Mouse (Mus musculus) kidney, postnatal 36 days (tissue): Measurements from ENCODE around the gene Olfr64.

Source experiments
- DNase-seq, 2 experiments: peaks; one replicate each; pipeline ENCODE4 v3.0.0; 2021 to 2022; ENCODE audit warnings: mixed read lengths in 2 of 2

Olfr64 gene

DNA sequence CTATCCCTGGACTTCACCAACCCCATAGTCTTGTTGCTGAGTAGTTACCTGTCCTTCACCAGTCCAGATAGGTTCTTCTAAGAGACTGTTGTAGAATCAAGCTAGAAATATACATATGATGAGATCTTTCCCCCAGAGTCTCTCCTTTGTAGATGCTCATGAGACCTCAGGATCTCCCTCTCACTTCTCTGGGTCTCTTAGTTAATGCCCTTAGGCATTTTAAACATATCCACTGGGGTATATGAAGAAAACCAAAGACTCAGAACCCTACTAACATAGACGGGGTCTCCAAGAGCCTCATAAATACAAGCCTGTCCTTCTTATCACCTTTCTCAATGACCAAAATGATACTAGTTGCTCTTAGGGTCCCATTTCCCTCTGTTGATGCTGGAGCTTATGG is at the start of gene Olfr64:
Gene Olfr64 (minus strand): TSS at position 101 of the 400 bp plus-strand sequence.
- no peak for DNase-seq

DNA sequence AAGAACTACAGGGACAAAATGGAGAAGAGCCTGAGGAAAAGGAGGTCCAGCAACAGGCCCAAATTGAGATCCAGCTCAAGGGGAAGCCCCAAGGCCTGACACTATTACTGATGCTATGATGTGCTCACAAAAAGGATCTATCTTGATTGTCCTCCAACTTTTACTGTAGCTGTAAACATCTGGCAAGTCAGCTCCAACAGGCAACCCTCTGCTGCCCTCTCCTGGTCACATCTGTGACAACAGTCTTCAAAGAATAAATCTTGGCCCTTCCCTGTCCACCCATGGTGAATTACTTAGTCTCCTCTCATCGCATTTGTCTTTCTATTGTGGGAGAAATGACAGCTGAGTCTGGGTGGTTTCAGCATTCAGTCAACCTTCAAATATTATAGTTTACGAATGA is 48.4 kb upstream of the Olfr64 start:
- DNase-seq = peak; percentile 2 to 59

DNA sequence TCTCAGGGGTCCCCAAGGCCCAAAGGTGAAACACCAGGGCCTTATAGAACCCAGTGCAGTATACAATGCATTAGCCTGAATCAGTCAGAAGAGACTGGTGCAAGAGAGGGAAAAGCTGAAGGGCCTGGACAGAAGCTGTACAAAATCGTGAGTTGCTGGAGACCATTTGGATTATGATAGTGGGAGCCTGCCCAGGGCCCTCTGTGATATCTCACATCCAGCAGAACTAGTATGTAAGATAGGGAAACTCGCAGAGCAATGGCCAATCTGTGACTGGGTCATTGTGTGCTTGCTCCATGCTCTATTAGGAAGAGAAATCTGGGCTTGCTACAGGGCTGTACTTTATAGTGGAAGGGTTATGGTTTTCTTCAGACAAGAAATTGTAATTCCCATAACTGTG is 40.0 kb upstream of the Olfr64 start, which contains the start of gene Olfr632:
Gene Olfr632 (plus strand): TSS at position 84 of the 400 bp plus-strand sequence.
- no peak for DNase-seq

DNA sequence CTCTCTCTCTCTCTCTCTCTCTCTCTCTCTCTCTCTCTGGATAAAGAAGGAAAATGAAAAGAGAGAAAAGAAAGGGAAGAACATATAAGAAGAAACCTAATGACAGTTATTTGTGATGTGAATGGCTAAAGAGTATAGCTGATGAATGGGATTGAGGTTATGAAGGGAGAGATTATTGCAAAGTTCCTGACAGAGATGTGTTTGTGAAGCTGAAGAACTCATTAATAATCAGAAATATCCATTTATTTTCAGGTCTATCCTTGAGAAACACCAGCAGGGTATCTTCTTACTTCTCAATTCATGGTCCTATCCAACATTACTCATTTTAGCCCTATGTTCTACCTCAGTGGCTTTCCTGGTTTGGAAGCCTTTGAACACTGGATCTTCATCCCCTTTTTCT is 34.2 kb upstream of the Olfr64 start, which contains the start of gene Olfr631:
Gene Olfr631 (plus strand): TSS at position 301 of the 400 bp plus-strand sequence.
- no peak for DNase-seq

DNA sequence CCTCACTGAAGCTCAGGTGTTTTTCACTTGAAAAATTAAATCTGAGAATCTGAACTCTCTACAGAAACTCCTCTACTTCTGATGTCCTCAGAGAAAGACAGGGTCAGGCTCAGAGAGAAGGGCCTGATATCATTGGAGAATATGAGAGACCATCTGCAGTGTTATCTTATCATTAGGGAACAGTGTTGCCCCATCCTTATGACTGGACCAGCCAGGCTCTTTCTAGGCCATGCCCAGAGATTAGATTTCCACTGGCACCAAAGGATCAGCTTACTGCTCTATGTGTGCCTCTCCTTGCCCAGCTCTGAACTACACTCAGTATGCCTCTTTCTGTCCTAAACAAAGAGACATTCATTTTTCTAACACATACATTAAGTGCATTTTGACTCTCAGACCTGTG is 21.1 kb upstream of the Olfr64 start:
- DNase-seq = no peak

DNA sequence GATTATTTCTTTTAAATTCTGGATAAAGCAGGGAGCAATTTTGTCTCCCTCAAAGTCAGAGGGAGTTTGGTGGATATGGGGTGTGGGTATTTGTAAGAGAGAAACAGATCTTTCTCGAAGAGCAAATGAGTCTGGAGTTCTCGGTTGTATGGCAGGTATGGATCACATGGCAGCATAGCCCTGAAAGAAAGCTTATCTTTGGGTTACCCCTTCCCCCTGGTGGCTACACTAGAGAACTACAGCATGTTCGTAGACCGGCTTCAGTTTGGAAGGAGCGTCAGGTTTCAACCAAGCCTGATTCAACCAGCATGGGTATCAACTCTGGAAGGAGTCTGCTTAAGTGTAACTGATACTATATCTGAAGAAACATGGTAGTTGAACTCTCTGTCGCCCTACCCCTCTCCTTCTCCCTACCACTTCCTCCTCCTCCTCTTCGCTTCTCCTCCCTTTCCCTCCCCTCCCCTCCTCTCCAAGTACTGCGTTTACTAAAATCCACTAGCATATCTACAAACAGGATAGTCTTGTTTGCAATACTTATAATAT is 18.8 kb upstream of the Olfr64 start:
- no peak for DNase-seq

DNA sequence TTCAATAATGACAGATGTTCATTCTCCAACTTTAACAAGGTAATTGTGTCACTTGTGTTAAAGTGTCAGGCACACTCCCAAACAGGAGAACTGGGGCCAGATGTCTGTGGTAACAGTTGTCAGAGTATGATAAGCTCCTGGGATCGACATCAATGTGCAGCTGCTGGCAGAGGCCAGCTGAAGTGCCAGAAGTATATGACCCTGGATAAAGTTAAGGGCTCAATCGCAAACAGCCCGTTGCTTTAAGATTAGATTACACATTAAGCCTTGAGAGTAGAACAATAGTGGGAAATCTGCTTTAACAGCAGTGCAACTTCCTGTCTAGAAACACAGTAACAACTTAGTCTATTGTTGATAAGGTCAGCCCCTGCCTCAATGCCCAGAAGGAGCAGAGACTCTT is 15.8 kb upstream of the Olfr64 start:
- DNase-seq = no peak

DNA sequence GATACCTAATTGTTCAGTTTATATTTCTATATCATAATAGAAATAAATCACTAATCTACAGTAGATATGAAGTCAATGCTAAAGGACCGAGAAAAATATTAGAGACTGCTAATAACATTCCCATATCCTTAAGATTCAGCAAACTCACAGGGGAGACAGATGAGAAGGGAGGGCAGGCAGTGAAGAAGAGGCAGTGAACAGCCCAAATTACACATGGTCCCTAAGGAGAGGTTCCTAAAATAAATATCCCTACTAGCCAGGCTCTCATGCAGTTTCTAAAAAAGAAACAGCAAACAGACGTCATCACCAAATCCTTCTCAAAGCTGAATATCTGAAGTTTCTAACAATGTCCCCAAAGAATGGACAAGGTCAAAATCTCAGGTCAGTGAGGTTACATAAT is 8.9 kb upstream of the Olfr64 start, which contains the start of gene Olfr65:
Gene Olfr65 (plus strand): TSS at position 301 of the 400 bp plus-strand sequence.
- DNase-seq = no peak

DNA sequence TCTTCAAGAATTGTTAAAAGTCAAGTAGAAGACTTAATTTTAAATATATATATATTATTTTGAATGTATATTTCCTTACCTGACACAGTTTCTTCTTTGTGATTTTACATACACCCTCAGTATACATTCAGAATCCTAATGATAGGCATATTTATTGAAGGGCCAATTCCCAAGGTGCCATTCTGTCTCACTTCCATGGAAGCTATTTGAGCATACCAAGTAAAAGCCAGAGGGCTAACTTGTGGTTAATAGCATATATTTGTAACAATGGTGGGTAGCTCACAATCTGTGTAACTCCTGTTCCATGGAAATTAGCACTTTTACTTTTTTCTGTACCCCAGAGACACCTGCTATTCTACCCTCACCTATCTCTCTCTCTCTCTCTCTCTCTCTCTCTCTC is 8.1 kb downstream of the Olfr64 start, which contains the start of gene Olfr66:
Gene Olfr66 (minus strand): TSS at position 101 of the 400 bp plus-strand sequence.
- no peak for DNase-seq

DNA sequence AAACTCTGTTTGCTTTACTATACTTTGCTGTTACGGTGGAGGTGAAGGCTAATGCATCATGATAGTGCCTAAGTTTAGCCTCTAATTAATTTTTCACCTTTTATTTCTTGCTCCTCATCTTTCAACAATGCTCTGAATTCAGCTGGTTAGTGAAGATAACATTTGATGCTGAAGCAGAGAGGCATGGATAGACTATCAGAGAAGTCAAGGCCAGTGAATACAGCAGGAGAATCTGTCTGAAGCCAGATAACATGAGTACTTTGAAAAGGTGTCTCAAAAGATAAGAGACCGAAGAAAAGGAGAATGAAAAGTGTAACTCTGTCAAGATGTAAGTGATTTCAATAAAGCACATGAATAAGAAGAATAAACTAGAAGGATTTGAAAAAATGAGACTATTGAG is 17.2 kb downstream of the Olfr64 start:
- no peak for DNase-seq

DNA sequence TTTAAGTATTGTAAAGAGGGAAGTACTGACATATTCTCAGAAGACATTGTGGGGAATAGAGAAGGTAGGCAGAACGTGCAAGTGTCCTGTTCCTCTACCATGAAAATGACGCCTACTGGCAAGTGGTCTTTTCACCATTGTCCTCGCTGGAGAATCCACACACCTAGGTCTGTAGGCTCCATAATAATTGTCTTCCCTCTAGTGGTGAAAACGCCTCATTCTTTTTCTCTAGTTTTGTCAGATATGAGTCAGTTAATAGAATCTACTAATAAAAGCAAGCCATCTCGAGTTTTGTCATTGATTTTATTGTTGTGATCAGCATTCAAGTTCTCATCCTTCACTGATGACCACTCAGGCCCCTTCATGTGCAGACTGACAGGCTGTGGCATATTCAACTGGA is 19.8 kb downstream of the Olfr64 start:
- DNase-seq = no peak

DNA sequence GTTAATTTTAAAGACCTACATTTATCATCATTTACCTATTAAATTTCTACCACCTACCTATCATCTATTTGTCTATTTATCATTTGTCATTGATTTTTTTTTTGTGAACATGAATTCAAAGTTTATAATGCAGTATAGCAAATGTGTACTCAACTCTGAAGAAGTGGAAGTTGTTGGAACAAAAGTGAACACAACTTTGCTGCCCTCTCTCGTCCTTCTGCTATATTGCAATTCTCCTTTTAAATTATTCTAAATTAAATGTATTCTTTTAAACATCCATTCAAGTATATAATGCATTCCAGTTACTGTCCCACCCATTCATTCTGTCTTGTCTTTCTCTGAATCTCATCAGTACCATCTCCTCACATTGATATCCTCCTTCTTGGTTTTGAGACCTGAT is 21.2 kb downstream of the Olfr64 start:
- DNase-seq = no peak

DNA sequence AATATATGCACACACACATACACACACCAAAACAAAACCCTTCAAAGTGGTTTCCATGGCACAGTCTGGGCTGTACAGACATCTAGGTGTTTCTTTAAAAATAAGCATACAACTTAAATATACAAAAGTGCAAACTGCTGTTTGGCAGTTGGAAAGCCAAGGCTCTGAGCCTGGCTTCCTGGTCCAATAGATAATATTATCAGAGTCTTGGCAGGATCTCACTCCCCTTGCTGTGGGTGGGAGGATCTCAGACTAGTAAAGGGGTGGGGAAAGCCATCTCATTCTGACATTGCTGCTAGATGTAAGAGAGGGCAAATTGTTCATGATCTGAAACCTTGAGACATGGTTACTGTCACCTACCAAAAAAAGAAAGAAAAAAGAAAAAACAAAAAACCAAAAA is 23.6 kb downstream of the Olfr64 start:
- no peak for DNase-seq

DNA sequence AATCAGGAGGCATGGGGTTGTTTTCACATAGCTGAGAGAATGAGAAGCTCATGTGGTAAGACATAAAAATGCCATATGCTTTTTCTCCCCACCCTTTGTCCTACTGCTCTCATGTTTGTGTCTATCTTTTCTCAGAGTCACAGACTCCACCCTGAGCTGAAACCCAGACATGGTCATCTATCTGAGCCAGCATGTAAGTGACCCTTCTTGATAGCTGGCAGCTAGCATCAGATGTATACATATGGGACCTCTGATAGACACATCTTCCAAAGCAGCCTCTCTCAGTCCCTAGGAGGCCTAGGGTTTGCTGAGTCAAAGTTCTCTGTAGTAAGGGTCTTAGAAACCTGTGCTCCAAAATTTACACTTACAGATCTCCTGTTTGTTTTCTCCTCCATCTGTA is 28.6 kb downstream of the Olfr64 start:
- DNase-seq = no peak

DNA sequence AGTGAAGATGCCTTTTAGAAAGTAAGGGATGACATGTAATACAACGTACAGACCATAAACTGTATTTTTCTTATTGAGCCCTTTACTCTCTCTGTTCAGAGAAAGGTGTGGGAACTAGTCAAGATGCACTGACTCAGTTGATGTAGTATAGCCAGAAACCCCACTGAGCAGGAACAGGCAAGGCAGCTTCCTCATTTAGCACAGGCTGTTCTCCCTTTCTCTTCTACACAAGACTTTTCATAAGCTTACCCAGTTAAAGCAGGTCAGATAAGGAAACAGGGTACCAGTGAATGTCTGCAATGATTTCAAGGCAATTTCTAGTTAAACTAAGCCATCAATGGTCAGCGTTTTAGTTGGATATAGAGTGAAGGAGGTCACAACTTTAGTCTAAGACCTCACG is 32.8 kb downstream of the Olfr64 start:
- no peak for DNase-seq

DNA sequence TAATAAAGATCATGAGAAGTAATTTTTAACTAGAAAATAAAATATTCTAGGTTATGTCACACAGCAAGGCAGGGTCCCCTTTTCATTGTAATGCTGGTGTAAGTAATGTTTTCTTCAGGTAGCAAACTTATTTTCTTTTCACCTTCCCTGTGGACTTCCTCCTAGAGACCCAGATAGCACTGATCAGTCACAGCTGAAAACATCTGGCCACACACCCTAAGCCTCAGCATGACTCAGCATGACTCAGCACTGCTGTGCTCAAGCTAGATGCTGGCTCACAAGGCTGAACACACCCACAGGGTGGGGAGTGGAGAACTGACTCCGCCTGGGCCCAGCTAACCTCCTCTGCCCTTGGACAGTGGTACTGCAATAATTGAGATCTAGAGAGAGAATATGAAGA is 33.4 kb downstream of the Olfr64 start:
- no peak for DNase-seq

DNA sequence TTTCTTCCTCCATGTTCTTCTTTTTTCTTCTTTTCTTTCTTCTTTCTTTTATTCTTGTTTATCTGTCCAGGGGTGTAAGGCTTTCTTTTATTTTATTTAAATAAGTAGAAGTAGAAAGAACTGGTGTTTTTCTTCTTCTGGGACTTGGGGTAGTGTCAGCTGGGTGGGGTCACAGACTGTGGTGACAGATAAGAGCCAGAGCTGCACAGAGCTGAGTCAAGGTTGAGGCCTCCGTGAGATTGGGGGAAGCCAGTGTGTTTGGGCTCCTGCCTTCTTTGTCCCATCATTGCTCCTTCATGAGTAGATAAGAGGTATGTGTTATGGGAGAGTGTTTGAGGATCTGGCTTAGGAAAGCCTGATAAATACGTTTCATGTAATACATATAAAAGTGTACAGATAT is 35.2 kb downstream of the Olfr64 start:
- no peak for DNase-seq

DNA sequence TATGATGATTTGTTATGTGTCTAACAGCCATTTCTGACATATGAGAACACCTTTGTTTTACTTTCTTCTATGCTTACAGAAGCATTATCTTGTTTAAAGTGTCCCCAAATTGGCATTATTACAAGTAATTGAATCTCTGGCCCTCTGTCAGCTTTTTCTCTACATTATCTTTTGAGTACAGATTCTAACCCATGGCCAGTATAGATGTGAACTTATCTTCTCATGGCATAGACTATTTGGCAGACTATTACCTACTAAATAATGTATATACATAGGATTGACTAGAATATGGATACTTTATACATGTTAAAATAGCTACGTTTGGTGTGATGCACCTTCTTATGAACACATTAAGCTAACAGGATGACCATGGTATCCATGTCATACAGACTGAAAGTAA is 39.6 kb downstream of the Olfr64 start:
- DNase-seq = no peak

DNA sequence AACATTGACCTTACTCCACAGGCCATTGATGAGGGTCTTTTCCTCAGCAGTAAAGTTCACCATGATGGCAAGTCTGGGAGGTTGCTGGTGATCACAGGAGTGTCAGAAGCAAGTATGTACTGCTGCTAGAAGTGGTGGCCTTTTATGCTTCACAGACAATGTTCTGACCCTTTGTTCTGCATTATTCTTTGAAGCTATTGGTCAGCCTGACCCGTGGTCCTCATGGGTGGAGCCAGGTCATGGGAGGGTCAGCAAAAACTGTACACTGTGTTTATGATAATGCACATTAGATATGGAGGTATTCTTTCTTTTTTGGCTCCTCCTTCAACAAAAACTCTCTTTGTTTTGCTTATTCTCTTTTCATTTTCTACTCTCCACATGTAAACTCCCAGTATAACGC is 41.2 kb downstream of the Olfr64 start, which contains the start of gene Hbb-y:
Gene Hbb-y (minus strand): TSS at position 127 of the 400 bp plus-strand sequence.
- no peak for DNase-seq

DNA sequence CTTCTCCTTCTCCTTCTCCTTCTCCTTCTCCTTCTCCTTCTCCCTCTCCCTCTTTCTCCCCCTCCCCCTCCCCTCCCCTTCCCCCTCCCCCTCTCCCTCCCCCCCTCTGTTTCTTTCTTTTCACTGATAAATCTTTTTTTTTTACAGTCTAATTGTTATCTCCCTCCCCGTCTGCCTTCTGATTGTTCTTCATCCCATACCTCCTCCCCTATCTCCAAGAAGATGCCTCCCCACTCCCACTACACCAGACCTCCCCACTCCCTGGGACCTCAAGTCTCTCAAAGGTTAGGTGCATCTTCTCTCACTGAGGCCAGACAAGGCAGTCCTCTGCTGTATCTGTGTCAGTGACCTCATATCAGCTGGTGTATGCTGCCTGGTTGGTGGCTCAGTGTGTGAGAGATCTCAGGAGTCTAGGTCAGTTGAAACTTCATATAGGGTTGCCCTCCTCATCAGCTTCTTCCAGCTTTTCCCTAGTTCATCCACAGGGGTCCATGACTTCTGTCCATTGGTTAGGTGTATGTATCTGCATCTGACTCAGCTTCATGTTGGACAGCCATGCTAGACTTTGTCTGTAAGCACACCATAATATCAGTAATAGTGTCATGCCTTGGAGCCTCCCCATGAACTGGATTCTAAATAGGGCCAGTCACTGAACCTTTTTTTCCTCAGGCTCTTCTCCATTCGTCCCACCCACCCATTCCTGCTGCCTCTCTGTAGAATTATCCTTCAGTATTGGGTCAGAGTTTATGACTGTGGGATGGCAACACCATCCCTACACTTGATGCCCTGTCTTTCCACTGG is 49.6 kb downstream of the Olfr64 start:
- no peak for DNase-seq

DNA sequence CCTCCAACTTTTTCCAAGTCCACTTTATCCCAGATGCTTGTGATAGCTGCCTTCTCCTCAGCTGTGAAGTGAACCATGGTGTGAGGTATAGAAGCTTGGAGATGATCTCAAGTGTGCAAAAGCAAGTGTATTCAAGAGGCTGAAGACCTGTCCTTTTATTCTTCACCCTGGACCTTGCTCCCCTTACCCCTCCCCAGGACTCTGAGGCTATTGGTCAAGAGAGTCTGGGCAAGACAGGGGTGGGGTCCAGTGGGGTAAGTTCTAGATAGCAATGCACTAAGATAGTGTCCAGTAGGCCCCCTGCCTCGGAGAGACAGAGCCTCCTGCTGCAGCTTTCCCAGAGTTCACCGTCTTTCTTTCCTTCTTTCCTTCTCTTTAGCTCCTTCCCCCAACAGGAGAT is 51.3 kb downstream of the Olfr64 start, which contains the start of gene Hbb-bh1:
Gene Hbb-bh1 (minus strand): TSS at position 131 of the 400 bp plus-strand sequence.
- DNase-seq = no peak

DNA sequence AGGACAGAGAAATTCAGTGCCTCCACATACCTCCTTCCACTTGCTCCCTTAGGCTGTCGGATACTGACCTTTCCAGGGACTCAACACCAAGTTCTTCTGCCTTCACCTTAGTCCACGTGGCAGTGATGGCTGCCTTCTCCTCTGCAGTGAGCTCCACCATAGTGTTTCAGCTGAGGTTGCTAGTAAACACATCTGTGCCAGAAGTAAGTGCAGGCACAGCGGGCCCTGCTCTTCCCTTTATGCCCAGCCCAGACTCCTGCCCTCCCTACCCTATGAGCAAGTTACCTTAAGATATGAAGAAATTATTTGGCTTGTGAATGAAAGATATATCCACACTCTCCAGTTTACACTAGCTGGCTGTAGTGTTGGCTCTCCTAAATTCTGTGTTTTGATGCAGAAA is 54.0 kb downstream of the Olfr64 start, which contains the start of gene Hbb-bh2:
Gene Hbb-bh2 (minus strand): TSS at position 253 of the 400 bp plus-strand sequence.
- DNase-seq = no peak
